Mouse (Mus musculus): Measurements from ENCODE around the gene Ankrd44.

The Ankrd44 gene

DNA sequence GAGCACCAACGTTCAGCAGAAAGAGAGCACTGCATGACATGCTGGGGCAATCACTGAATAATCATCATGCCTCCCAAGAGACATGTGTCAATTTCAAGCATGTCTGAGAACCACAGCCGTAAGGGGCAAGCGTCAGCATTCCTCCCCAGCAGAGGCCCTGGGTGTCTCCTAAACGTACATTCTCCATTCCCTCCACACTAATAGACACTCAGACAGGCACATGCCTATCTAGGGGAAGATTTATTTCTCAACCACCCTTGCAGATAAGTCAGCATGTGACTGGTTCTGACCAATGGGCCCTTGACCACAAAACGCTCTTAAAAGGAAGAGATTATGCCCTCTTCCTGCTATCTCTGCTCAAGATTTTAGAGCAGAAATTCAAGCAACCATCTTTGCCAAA, 37.7 kb downstream of the Ankrd44 start:
- DNase-seq (ENCODE audit: low read depth): no peak

DNA sequence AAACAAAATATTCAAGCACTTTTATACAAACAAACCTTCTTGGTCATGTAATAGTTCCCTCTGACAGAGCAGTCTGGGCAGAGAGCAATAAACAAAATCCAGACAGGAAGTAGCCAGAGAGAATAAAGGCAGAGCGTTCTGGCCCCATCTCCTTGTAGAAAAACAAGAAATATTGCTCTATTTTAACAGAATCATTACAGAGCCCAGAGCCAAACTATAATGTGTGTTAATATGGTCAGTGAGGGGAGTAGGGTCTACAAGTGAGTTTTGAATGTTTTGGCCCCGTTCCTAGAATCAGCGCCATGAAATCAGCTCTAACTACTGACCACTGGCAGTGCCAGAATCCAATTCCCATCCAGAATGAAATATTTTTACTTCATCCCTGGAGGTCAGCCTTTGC, 38.3 kb downstream of the Ankrd44 start:
- DNase-seq (ENCODE audit: low read depth): no peak

DNA sequence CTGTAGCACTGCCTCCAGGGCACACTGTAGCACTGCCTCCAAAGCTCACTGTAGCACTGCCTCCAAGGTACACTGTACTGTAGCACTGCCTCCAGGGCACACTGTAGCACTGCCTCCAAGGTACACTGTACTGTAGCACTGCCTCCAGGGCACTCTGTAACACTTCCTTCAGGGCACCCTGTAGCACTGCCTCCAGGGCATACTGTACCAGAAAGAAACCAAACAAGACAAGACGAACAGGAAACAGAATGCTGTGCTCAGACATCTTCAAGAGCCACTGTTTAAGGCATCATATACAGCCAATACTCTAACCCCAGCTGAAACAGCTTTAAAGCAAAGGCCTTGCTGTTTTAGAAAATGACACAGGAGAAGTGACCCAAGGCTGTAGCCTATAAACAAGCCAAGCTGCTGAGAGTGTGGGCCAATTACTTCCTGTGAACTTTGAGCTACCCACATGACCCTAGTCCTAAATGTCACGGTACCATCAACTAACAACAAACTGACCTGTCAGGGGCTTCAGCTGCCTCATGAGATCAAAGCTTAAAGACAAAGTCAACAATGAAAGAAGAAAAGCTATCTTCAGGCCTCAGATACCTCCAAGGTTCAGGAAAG, 43.2 kb downstream of the Ankrd44 start:
- no peak for DNase-seq (ENCODE audit: low read depth)

DNA sequence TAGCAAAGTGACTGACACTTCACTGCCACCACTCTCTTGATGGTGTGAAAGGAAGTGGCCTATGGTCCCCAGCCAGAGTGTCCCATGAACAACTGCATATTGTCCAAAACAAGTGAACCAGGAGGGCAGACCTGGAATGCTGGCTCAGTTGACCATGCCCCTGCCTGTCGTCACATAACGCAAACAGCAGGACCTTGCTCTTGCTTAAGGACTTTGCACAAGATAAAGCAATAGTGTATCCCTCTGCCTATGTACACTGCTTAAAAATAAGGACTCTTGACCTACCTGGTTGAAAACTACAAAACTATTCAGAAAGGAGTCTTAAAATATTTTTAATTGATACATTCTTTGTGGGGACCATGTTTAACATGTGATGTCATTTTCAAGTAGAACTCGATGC, 44.7 kb downstream of the Ankrd44 start:
- DNase-seq (ENCODE audit: low read depth): no peak

DNA sequence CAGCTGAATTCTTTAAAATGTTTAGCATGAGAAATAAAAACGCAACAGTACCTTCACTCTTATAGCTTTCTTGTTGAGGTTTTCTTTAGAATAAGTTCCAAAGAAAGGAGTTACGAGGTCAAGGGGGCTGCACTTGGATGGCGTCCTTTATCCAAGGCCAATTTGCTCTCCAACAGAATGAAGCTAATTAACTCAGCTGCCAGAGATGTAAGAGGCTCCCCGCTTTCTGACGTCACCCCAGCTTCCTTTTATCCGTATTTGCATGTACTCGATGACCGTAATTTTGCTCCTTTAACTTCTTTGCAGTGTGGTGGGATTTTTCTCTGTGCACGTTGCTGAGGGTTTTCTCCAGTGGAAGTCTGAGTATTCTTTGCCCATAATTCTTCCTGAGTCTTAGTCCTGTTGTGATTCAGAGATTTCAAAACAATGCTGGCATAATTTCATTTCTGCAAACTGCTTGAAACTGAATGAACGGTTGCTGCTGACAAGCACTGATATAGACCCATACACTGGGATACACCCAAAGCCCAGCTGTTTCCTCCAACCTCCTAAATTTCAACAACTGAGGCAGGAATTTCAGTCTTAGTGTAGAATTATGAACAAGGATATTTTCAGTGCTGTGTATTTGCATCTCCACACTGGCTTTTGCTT, 48.6 kb downstream of the Ankrd44 start:
- DNase-seq (ENCODE audit: low read depth): no peak

DNA sequence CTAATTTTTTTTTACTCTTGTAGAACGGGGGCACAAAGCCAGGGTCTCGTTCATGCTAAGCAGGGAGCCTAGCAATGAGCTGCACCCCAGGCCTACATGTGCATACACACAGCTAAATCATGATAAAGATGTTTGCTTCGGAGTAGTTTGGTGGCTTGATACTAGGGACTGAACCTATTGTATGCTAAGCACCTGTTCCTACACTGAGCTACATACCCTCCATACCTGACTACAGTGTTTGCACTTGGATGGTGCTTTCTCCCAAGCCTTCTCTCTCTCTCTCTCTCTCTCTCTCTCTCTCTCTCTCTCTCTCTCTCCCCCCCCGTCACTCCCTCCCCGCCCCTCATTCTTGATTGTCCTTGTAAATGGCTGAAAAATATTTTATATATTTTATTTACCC, 49.2 kb downstream of the Ankrd44 start:
- no peak for DNase-seq (ENCODE audit: low read depth)

DNA sequence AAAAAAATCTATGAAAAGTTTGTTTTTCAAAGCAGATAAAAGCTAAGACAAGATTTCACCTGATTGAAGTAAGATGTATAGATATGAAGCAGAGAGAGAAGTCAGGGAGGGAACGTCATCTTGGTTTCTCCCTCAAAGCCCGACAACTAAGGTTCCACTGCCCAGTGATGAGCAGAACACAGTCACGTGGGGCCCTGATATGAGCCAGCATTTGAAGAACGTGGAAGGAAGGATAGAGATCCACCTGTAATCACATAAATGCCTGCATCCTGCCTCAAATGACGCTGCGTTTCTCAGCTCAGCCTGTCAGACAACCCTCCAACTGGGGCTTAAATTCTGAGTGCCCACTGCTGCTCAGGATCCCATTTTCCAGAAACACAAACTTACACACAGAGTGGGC, 52.1 kb downstream of the Ankrd44 start:
- no peak for DNase-seq (ENCODE audit: low read depth)

DNA sequence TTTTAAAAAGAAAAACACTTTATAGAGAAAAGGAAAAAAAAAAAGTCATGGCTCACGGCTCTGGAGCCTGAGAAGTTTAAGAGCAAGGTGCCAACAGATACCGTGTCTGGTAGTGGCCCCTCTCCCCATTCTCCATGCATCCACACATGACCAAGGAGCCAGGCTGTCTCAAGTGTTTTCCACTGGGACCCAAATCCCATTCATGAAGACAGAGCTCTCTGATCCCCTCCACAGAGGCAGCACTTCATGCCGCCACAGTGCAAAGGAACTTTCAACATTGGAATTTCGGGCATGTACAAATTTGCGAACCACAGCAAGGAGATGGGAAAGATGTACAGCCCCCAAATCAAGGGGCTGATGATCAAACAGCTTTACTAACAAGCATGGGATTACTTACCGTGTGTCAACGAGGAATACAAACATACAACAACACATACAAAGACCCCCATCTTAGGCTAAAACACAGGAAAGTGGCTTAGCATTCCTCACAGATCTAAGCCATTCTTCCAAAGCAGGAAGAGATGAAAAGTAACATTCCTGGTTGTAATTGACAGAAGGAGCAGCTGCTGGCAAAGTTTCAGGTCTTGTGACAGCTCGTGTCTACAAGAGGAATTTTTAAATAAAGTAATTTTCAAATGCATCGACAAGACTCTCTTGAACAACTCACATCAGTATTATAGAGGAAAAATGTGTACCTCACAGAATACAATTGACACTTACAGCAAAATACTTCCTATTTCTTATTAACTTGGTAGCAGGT, 53.1 kb downstream of the Ankrd44 start:
- DNase-seq (ENCODE audit: low read depth): no peak

DNA sequence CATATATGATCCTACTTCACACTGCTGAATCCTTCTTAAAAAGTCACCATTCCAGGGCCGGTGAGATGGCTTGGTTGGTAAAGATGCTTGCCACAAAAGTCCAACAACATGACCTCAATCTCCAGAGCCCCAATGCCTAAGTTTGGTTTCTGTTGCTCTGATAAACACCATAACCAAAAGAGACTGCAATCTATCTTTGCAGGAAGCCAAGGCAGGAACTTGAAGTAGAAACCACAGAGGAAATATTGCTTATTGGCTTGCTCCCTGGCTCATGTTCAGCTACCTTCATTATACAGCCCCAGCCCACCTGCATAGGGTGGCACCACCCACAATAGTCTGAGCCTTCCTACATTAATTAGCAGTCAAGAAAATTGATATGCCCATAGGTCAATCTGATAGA, 54.9 kb downstream of the Ankrd44 start:
- DNase-seq (ENCODE audit: low read depth): no peak

DNA sequence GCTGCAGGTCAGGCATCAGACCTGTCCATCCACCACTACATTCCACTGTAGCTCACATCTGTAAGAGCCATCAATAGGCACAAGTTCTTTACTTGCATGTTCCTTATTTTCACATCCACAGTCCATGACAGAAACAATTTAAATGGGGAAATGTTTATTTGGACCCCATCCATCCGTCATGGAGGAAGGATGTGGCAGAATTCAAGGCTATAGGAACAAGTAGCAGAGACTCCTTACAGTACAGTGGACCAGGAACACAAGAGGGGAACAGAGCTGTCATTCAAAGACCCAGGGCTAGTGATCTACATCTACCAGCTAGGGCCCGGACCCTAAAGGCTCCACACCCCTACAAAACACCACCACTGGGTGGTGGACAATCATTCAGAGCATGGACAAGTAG, 55.6 kb downstream of the Ankrd44 start:
- DNase-seq (ENCODE audit: low read depth): no peak

DNA sequence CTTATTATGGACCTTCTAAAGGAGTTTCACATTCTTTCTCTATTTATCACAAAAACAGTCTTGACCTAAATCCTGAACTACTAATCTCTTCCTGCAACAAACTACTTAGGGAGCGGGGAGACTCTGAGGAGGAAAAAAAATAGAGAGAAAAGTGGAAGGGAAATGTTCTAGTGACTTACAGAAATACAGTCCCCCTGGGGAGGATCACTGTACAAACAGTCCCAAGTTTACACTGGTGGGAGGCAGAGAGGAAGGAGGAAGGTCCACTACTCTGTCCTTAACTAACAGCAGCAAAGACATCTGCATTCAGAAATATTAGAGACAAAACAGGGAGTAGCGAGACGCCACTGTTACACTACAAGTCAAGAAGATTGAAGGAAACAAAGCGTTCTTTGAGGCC, 59.0 kb downstream of the Ankrd44 start:
- no peak for DNase-seq (ENCODE audit: low read depth)

DNA sequence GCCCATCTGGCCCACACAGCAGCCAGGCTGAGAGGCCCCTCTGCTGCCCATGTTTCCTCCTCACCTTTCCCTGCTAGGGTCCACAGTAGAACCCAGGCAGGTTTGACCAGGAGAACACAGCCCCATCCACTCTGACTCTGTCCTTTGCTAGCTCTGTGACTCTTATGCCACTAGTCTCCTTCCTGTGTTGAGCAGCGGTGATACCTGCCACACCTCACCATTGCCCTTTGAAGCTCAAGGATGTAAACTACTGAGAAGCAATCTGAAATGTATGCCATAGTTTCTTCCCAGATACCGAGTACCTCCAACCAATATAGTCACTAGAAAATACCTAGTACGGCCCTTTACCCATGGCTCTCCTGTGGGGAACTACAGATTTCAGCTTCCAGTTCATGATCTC, 60.1 kb downstream of the Ankrd44 start:
- no peak for DNase-seq (ENCODE audit: low read depth)

DNA sequence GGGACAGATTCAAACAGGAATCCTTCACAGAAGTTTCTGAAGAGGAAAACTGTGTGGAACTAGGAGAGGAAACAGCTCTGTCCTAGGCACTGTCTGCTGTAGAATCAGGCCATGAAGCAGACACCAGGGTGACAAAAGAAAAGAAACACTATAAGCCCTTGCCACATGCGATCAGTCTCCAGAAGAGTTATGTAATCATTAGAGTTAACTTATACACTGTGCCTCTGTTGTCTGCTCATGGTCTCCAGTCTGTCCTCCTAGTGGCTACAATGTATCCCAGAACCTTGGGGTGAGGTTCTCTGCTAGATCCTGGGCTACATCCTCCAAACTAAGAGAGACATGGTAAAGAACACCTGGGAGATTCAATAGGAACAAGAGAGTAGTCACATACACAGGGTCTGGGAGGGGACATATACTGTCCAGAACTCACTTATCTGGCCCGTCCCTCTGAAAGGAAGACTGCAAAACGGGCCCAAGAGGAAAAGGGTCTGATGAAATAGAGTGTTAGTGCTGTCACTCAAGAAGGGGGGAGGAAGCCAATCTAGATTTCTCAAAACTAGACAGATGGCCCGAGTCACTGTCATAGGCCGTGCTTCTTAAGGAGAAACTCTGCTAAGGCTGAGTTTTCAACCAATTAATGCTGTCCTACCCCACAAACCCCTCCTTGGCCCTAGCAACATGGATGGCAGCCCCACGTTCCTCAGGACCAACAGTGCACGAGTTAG, 61.1 kb downstream of the Ankrd44 start:
- no peak for DNase-seq (ENCODE audit: low read depth)

DNA sequence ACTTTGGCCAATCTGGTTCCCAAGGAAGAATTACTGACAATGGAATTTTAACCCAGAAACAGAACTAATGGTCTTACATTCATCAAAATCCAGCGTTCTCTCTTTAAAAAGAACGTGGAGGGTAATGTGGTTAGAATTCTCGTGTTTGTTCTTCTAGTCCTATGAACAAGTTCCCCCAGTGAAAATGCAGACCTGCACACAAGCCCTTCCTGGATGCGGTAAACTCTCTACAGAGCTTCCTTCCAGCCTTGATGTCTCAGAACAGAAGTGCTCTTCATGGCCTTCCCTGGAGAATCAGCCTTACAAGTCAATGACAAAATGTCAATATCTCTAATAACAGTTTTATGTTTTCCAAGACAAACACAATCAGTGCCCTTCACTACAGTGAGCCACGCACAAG, 65.8 kb downstream of the Ankrd44 start:
- DNase-seq (ENCODE audit: low read depth): no peak

DNA sequence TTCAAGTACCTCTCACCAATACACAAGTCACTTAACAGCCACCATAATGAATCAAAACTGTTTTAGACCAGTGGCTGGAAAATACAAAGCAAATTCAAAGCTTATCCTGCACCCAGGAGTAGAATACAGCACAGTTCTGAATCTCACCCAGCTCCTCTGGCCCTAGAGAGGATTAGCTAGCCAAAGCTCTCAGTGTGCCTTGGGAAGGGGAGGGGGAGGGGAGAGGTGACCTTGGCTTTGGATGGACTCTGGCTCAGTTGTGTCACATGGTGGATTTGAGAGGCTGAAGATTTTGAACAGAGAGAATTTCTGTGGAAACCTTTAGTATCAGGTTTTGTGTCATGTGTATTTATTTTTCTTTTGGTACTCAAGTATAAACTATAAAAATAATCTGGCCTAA, 66.3 kb downstream of the Ankrd44 start:
- no peak for DNase-seq (ENCODE audit: low read depth)

DNA sequence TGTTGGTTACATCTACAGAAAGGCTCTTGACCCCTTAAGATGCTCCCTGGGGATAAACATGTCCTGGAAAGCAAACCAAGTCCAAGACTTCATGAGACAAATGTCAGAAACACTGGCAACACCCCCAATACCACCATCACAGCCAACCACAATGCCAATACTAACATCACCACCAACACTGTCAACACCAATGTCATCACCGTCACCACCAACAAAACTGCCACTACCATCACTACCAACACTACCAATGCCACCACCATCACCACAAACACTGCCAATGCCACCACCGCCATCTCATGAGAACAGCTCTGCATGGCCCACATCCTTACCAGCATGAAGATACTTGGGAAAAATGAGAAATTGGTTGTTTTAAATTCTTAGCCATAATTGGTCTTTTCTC, 67.3 kb downstream of the Ankrd44 start:
- DNase-seq (ENCODE audit: low read depth): no peak

DNA sequence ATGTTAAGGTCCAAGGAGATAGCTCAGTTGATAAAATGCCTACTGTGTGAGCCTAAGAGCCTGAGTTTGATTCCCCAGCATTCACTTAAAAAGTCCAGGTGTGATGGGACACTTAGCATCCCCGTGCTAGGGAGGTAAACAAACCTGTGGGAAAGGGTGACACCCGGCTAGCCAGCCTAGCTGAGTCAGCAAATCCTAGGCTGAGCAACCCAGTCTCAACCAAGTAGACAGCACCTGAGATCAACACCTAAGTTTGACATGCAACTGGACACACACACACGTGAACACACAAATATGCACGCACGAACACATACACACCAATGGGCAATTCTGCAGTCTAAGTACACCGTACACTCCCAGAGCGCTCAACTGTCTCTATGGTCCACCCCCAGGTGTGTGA, 69.7 kb downstream of the Ankrd44 start:
- no peak for DNase-seq (ENCODE audit: low read depth)

DNA sequence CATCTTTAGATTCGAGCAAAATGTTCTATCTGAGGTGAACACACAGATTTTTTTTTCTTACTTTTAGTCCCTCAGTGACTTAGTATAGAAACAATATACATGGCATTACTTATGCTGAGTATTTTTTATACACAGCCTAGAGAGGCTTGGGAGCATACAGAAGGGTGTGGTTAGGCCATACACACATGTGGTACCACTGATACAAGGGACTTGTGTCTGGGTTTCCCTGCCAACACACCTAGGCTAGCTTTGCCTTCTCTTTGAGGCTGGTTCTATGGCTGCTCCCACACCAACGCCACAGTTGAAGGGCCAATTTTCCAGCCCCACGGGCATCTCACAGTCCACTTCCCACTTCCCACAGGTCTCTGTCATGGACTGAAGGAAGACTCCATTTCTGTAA, 70.2 kb downstream of the Ankrd44 start:
- no peak for DNase-seq (ENCODE audit: low read depth)

DNA sequence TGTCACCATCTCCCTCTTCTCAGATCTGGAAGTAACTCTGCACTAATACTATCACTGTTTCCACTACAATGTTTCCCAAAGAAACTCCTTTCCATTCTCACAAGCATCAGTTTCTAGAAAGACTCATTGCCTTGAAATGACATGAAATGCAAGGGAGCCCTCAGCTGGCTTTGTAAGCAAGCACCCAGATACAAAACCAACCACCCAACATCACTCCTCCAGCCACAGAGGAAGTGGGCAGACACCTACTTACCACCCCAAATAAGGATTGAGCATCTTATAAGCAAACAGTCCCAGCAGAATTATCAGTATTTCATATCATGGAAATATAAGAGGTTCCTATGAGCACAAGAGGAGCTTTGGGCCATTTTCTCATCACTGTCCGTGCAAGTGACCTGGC, 71.8 kb downstream of the Ankrd44 start:
- DNase-seq (ENCODE audit: low read depth): no peak

DNA sequence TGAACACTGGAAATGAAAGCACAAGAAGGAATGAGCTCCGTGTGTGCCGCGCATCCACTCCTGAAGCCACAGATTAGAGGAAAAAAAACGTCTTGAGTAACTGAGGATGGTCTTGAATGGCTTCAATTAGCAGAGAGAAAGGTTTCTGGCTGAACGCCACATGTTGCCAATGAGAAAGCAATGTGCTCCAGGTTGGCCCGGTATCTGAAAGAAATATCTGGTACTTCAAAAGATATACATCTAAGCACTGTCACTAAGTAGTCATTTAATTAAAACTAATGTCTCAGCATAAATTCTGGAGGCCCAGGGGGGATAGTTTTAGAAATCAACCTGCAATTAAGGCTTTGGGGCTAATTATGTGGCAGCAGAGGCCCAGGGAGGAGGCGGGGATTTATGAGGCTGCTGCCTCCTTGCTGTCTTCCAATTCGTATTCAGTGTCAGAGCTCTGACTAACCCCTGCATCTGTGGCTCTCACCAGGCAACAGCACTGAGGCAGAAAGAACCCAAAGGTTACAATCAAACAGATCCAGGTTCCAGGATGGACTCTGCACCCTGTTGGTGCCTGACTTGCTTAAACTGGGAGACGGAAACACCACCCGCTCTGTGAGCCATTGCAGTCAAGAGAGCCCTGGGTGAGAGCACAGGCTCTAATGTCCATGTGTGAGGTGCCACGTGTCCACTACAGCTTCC, 72.7 kb downstream of the Ankrd44 start:
- DNase-seq (ENCODE audit: low read depth): no peak

DNA sequence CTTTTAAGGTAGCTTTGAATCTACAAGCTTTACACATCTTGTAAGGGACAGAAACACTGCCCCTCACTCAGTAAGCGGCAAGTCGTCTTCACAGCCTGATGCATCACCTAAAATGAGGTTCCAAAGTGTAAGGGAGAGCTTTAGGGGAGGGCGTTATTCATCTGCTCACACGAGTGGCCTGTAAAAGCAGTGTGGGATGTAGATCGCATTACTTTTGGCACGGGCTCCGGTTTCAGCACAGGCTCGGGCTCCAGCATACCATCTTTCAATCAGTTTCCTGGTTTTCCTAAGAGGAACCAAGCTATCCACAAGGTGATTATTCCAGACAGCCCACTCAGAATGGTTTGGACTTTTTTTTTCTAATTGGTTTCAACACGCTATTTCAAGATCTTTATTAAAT, 74.6 kb downstream of the Ankrd44 start:
- no peak for DNase-seq (ENCODE audit: low read depth)

DNA sequence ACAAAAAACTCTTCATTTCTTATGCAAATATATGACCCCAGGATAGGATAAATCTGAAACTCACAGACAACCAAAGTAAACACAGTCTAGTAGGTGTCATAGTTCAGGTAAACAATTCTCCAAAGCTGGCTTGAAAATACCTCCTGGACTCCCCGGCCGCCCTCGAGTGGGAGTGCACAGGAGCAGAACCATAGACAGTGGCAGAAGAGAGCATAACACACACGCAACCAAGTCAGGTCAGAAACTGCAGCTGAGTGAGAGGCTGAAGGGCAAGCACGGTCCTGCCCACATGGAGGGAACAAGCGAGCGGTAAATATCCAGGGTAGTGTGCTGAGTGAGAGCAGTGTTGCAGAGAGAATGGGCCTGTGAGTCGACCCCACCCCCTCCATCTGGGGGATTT, 76.1 kb downstream of the Ankrd44 start:
- DNase-seq (ENCODE audit: low read depth): no peak
